Mouse (Mus musculus) hindbrain, postnatal 0 days (tissue): ENCODE measurements at regions not wholly inside any gene's neighbourhood (a gene's known extent, or its start where the extent isn't known, plus 50 kb on each side); places are given as distances from the start of the nearest gene placed in this dataset.

ENCODE experiments used
- ATAC-seq: fragments of 200-750 bp; cut with Nextera tagmentation; 2 replicates; pipeline ENCODE4 v1.8.0; 2017; ENCODE audit warnings: mild to moderate bottlenecking, moderate TSS enrichment, moderate library complexity
- DNase-seq: peaks from one replicate; pipeline ENCODE4 v3.0.0-alpha.2; 2015; ENCODE audit warnings: low spot score
- H3K27ac ChIP-seq: fragments of 300-500 bp; sonication (generic); 2 replicates; pipeline ENCODE4 v1.5.1; 2014; ENCODE audit warnings: mild to moderate bottlenecking
- H3K27me3 ChIP-seq: fragments of 300-500 bp; sonication (generic); 2 replicates; pipeline ENCODE4 v1.6.1; 2014; ENCODE audit warnings: low read length, mixed read lengths; ENCODE audit not compliant: insufficient read depth
- H3K36me3 ChIP-seq: fragments of 300-500 bp; sonication (generic); 2 replicates; pipeline ENCODE4 v1.6.1; 2014; ENCODE audit warnings: low read length, mixed read lengths; ENCODE audit not compliant: insufficient read depth
- H3K4me1 ChIP-seq: fragments of 300-500 bp; sonication (generic); 2 replicates; pipeline ENCODE4 v1.6.1; 2014; ENCODE audit warnings: antibody characterized with exemption, low read length, mixed read lengths; ENCODE audit not compliant: insufficient read depth
- H3K4me2 ChIP-seq: fragments of 300-500 bp; sonication (generic); 2 replicates; pipeline ENCODE4 v1.6.1; 2014; ENCODE audit warnings: low read depth, mild to moderate bottlenecking, low read length, moderate library complexity, mixed read lengths
- H3K4me3 ChIP-seq: fragments of 300-500 bp; sonication (generic); 2 replicates; pipeline ENCODE4 v1.5.1; 2014; ENCODE audit warnings: low read length
- H3K9ac ChIP-seq: fragments of 300-500 bp; sonication (generic); replicated peaks from 2 replicates; pipeline ENCODE4 v1.6.1; 2014; ENCODE audit warnings: mild to moderate bottlenecking, low read length, moderate library complexity, mixed read lengths
- H3K9me3 ChIP-seq: fragments of 300-500 bp; sonication (generic); 2 replicates; pipeline ENCODE4 v1.6.1; 2016; ENCODE audit warnings: low read length, mixed read lengths
- CTCF ChIP-seq: IDR thresholded peaks from 2 replicates; pipeline ENCODE4 v1.5.1; 2016; ENCODE audit warnings: antibody characterized with exemption, control low read depth, low read depth
- WGBS: fragments of 180-500 bp; shearing (Covaris S2); extraction: QIAGEN DNeasy Blood & Tissue Kit; methylation state at CpG from one replicate; pipeline ENCODE4 v1.1.7; 2014; 5-methylcytosine and 5-hydroxymethylcytosine counted together

DNA sequence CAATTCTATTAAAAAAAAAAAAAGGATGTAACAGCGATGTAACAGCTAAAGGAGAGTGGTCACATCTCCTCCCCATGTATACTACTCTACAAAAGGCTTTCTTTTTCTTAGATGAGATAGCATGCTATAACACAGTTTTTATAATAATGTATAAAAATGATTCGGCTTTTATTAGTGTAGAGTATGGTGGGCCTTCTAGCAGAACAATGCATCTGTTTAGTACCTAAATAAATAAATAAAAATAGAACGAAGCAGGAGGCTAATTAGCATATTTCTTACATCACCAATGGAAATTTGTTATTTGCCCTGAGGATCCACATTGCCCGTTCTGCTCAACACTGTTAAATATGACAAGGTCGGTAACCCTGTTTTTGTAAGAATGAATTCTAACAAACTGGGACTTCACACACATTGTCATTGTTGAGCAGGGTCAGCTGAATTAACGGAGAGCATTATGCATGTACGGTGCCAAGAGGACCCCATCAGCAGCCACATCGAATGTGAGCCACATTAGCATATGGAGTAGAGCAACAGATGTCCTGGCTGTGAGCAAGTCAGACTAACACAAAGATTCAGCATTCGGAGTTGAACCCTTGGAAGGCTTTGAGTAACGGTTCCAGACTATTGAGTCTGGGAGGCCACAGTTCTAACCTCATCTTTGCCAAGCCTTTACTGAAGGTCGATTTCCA is 117.4 kb upstream of the Sem1 start:
- Histone ChIP-seq H3K36me3 (no peaks in the 10 kb centered on the region), H3K9me3 (no peaks in the 10 kb centered on the region), H3K27ac (no peak overlapping the region), H3K9ac (no peak overlapping the region), H3K4me1 (no peaks in the 10 kb centered on the region), H3K4me2 (0 out of 2 replicates have a peak overlapping the region, but pooled peaks have one; percentile 13), H3K4me3 (no peak overlapping the region), H3K27me3 (no peaks in the 10 kb centered on the region)
- ATAC-seq (peak; percentile 83), DNase-seq (peak; percentile 49)
- 32% methylated on average over 11 of the region's 11 CpGs for WGBS
- no peak for TF ChIP-seq CTCF

DNA sequence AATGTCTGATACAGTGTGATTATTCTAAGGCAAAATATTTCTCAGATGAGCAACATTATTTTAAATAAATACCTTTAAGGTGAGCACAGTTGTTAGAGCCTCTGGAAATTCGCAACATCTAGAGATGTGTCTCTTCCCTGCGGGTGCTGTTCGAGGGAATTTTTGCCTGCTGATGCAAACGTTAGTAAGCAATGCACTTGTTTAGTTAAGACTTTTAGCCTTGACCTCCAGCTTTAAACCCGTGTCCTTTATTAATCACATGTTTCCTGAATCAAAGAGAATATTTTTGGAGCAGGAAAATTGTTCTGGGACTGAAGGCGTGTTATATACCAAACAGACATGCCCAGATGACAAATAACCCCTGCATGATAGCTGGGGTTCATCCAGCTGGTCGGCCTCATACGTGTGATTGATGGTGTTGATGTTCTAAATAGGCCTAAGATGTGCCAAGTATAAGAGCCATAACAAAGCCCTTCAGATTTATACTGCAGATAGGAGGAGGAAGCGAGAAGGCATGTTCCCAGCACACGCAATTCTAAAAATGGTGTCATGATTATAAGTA is 119.0 kb upstream of the Sem1 start:
- ATAC-seq, result no peak

DNA sequence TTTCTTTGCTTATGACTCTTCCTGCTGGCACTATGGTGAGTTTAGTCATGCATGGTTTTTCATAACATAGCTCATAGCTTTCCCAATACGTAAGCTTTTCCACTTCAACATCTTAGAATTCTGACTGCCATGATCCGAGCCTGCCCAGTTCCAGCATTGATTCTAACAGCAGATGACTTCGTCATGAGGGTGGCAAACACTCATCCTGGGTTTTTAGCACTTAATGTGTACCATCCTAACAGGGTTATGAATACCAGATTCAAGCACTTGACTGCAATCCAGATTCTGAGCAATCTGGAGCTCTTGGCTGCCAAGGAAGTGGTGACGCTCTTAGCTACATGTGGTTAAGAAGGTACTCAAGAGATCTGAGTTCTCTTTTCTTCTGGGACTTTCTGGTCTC is 128.3 kb upstream of the Sem1 start:
- H3K36me3 ChIP-seq, result no peaks in the 10 kb centered on the region
- H3K9me3 ChIP-seq, result no peaks in the 10 kb centered on the region
- DNase-seq, result no peak
- no peaks in the 10 kb centered on the region for H3K4me1 ChIP-seq
- no peak overlapping the region for H3K27ac ChIP-seq
- H3K27me3 ChIP-seq, result no peaks in the 10 kb centered on the region
- no peak overlapping the region for H3K4me2 ChIP-seq
- no peak for ATAC-seq
- TF ChIP-seq CTCF, result no peak
- H3K4me3 ChIP-seq, result no peak overlapping the region
- H3K9ac ChIP-seq, result no peak overlapping the region
- 79% methylated on average over 4 of the region's 4 CpGs for WGBS

More for the DNA sequence above, 119.0 kb upstream of the Sem1 start:
- H3K9me3 ChIP-seq, result no peaks in the 10 kb centered on the region
- no peaks in the 10 kb centered on the region for H3K27me3 ChIP-seq
- TF ChIP-seq CTCF, result no peak
- no peak overlapping the region for H3K9ac ChIP-seq
- no peaks in the 10 kb centered on the region for H3K36me3 ChIP-seq
- H3K4me1 ChIP-seq, result no peaks in the 10 kb centered on the region
- no peak overlapping the region for H3K27ac ChIP-seq
- H3K4me2 ChIP-seq, result no peak overlapping the region
- DNase-seq, result no peak
- 65% methylated on average over 10 of the region's 10 CpGs for WGBS
- no peak overlapping the region for H3K4me3 ChIP-seq

DNA sequence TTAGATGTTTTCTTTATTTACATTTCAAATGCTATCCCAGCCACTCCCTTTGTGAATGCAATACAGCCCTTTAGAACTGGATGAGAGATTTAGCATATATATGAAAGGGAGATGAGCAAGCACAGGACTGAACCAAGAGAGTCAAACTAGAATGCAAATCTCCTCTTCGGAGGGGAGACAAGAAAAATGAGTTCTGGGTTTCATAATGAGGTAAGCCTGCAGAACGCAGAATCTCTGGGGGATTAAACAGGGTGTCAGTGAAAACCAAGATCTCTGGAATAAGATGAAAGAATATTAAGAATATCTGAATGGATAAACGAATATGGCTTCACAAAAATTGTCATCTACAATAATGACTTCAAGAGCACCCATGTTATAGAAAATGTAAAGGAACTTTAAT is 130.6 kb upstream of the Sem1 start:
- TF ChIP-seq CTCF, result no peak
- WGBS, result 79% methylated on average over 3 of the region's 3 CpGs
- Histone ChIP-seq H3K4me2 (no peak overlapping the region), H3K4me1 (no peaks in the 10 kb centered on the region), H3K9ac (no peak overlapping the region), H3K36me3 (no peaks in the 10 kb centered on the region), H3K27me3 (no peaks in the 10 kb centered on the region), H3K4me3 (no peak overlapping the region), H3K9me3 (no peaks in the 10 kb centered on the region), H3K27ac (no peak overlapping the region)
- DNase-seq (no peak), ATAC-seq (no peak)

DNA sequence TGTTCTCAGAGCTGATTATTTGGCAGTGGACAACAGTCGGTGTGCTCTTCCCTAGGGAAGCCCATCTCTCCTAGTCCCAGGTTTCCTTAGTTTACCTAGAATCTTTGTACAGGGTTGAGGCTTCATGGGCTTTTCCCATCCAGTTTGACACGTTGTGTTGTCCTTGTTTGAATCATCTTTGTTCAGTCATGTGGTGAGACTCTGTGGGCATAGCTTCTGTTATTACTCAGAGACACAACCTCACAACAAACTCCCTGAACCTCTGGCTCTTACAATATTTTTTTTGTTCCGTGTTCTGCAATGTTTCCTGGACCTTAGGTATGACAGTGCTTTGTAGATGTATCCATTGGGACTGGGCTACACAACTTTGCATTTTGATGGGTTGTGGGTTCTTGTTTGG is 132.9 kb upstream of the Dlx6 start:
- ATAC-seq, result no peak
- Histone ChIP-seq H3K9ac (no peak overlapping the region), H3K36me3 (no peaks in the 10 kb centered on the region), H3K27me3 (no peaks in the 10 kb centered on the region), H3K27ac (no peak overlapping the region), H3K9me3 (no peaks in the 10 kb centered on the region), H3K4me2 (no peak overlapping the region), H3K4me3 (no peak overlapping the region), H3K4me1 (no peaks in the 10 kb centered on the region)
- TF ChIP-seq CTCF, result no peak
- no peak for DNase-seq
- 81% methylated on average over 3 of the region's 3 CpGs for WGBS

DNA sequence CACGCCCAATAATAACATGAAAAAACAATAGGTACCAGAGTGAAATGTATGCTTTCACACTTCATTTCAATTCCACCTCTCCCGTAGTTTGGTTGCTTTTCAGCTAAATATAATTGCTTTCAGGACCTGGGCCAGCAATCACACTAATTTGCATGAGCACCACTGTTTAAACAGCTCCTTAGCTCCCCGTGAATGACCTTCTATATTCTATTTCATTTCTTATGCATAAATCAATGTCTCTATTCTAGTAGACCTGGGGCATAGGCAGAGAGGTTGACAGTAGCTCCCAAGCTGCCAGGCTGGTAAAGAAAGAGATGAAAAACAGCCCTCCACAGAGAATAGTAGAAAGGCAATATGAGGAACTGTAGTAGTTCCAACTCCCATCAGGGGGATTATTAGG is 117.7 kb upstream of the Dlx6 start:
- DNase-seq, result no peak
- H3K27ac ChIP-seq, result no peak overlapping the region
- H3K9ac ChIP-seq, result no peak overlapping the region
- no peak overlapping the region for H3K4me3 ChIP-seq
- no peak for TF ChIP-seq CTCF
- no peaks in the 10 kb centered on the region for H3K9me3 ChIP-seq
- ATAC-seq, result no peak
- no peaks in the 10 kb centered on the region for H3K27me3 ChIP-seq
- H3K4me1 ChIP-seq, result no peaks in the 10 kb centered on the region
- no peak overlapping the region for H3K4me2 ChIP-seq
- H3K36me3 ChIP-seq, result no peaks in the 10 kb centered on the region
- 46% methylated on average over 3 of the region's 3 CpGs for WGBS

DNA sequence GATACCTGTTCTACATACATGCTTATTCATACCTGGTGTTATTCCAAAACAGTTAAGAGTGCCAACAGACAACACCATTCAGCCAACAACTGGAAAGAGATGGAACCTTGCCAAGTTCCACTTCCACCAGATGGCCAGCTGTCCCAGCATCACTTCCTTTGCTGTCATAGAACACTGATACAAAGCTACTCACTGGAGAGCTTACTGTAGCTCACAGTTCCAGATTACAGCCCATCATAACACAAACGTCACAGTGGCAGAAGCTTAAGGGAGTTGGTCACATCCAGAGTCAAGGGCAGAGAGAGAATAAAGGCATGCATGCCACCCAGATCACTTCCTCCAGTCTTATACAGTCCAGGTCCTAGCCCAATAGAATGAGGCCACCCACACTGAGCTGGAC is 84.0 kb upstream of the Dlx6 start:
- WGBS, result 56% methylated on average over 1 of the region's 1 CpGs
- H3K4me2 ChIP-seq, result no peak overlapping the region
- no peaks in the 10 kb centered on the region for H3K27me3 ChIP-seq
- no peaks in the 10 kb centered on the region for H3K4me1 ChIP-seq
- H3K27ac ChIP-seq, result no peak overlapping the region
- peak; percentile 18 for DNase-seq
- 0 out of 2 replicates have a peak, but pooled peaks have one; percentile 40 for ATAC-seq
- no peaks in the 10 kb centered on the region for H3K9me3 ChIP-seq
- H3K36me3 ChIP-seq, result no peaks in the 10 kb centered on the region
- no peak for TF ChIP-seq CTCF
- no peak overlapping the region for H3K4me3 ChIP-seq
- no peak overlapping the region for H3K9ac ChIP-seq
